Mouse (Mus musculus) hindbrain, embryonic 12.5 days (tissue): Measurements from ENCODE around the gene Zfp91. TPM values are rescaled to one million over a fixed set of nuclear protein-coding genes. Genes with fewer than 3 reads are reported as not detected.

Source experiments
- ATAC-seq: fragments of 200-750 bp; cut with Nextera tagmentation; 2 replicates; pipeline ENCODE4 v1.8.0; 2017; ENCODE audit warnings: moderate TSS enrichment; ENCODE audit not compliant: low FRiP score
- H3K27ac ChIP-seq: fragments of 300-500 bp; sonication (generic); 2 replicates; pipeline ENCODE4 v1.5.1; 2016; ENCODE audit warnings: mild to moderate bottlenecking
- H3K27me3 ChIP-seq: fragments of 300-500 bp; sonication (generic); 2 replicates; pipeline ENCODE4 v1.6.1; 2016; ENCODE audit warnings: mild to moderate bottlenecking
- H3K36me3 ChIP-seq: fragments of 300-500 bp; sonication (generic); 2 replicates; pipeline ENCODE4 v1.6.1; 2016; ENCODE audit warnings: mild to moderate bottlenecking
- H3K4me1 ChIP-seq: fragments of 300-500 bp; sonication (generic); 2 replicates; pipeline ENCODE4 v1.6.1; 2016
- H3K4me2 ChIP-seq: fragments of 300-500 bp; sonication (generic); replicated peaks from 2 replicates; pipeline ENCODE4 v1.6.1; 2016; ENCODE audit warnings: mild to moderate bottlenecking
- H3K4me3 ChIP-seq: fragments of 300-500 bp; sonication (generic); 2 replicates; pipeline ENCODE4 v1.5.1; 2016; ENCODE audit warnings: mild to moderate bottlenecking
- H3K9ac ChIP-seq: fragments of 300-500 bp; sonication (generic); 2 replicates; pipeline ENCODE4 v1.6.1; 2016; ENCODE audit warnings: mild to moderate bottlenecking, moderate library complexity
- H3K9me3 ChIP-seq: fragments of 300-500 bp; sonication (generic); replicated peaks from 2 replicates; pipeline ENCODE4 v1.6.1; 2016; ENCODE audit warnings: mild to moderate bottlenecking
- WGBS: fragments of 180-500 bp; shearing (Covaris S2); methylation state at CpG from one replicate; pipeline ENCODE4 v1.1.7; 2016; 5-methylcytosine and 5-hydroxymethylcytosine counted together
- polyA plus RNA-seq: library from polyadenylated mRNA; unstranded; fragments of >200 nt; fragmentation: Nextera tagmentation; extraction: Ambion mirVana; gene quantifications from 2 replicates; pipeline ENCODE4 v1.2.1, GENCODE M21; 2016

Gene Zfp91
- 20.8 and 20.9 TPM in 2 replicates for polyA plus RNA-seq

DNA sequence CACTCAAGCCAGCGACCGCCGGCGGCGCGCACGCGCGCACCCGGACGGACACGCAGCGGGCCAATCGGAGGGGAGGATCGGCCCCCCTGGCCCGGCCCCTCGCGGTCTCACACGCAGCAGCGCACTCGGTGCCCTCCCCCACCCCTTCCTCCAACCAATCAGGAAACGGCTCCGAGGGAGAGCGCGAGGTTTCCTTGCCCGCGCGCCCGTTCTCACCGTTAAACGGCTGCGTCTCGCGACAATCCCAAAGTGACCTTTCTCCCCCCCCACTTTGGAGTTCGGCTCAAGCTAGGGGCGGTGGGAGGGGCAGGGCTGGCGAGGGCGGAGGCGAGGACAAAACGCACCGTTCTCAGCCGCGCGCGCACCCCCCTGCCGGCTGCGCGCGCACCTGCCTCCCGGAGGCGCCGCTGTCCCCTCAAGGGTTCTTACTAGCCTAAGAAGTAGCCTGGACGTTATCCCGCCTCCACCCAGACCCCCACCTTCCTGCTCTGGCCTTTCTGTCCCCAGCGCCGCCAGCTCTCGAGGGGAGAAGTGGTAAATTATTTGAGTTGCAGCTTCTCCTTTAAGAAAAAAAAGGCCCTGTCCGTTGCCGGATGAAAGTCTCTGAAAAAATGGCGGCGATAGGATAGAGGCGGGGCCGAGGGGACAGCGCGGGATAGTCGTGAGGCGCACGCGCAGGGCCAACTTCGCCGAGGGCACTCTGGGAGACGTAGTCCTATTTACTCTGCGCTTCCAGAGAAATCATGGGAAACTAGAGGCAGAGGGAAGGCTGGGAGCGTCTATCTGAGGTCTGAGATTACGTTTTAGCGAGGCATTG is at the start of gene Zfp91, which contains the start of gene Lpxn:
Gene Zfp91, minus strand, starts transcription at position 616 of the 817 bp plus-strand sequence.
Gene Lpxn, plus strand, starts transcription at position 683 of the 817 bp plus-strand sequence.
- Histone ChIP-seq H3K27ac (peak within 1 kb of the TSS; percentile 99), H3K36me3 (no peaks in the 10 kb centered on the region), H3K4me1 (peaks cover 8% of the 10 kb centered on the region), H3K27me3 (no peaks in the 10 kb centered on the region), H3K4me2 (peak within 1 kb of the TSS; percentile 63), H3K4me3 (peak within 1 kb of the TSS; percentile 94), H3K9ac (peak within 1 kb of the TSS; percentile 97), H3K9me3 (no peaks in the 10 kb centered on the region)
- WGBS: under 1% methylated on average over 61 of the region's 76 CpGs
- peak; percentile 96 for ATAC-seq

DNA sequence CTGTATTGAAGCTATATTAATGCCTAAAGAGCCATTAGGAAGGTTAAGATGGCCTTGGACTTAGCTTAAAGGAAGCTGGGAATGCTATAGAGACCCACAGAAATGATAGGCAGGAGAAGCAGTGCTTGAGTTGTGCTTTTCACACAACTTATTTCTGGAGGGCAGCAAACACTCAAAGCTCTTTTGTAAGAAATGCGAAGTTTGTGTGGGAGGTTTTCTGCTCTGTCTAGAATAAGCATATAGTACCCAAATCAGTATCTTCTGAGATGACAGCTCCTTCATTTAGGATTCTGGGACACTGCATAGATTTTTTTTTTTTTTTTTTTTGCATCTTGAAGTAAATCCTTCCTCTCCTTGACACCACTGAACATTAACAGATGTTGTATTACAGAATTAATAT is 42.6 kb upstream of the Zfp91 start:
- no peak overlapping the region for H3K4me2 ChIP-seq
- H3K4me3 ChIP-seq: no peak overlapping the region
- no peak overlapping the region for H3K9ac ChIP-seq
- no peaks in the 10 kb centered on the region for H3K4me1 ChIP-seq
- H3K27ac ChIP-seq: no peak overlapping the region
- no peaks in the 10 kb centered on the region for H3K9me3 ChIP-seq
- no peaks in the 10 kb centered on the region for H3K36me3 ChIP-seq
- WGBS: 90% methylated on average over 1 of the region's 1 CpGs
- ATAC-seq: no peak
- H3K27me3 ChIP-seq: no peaks in the 10 kb centered on the region

- no peaks in the 10 kb centered on the region for H3K4me1 ChIP-seq
- H3K27me3 ChIP-seq: no peaks in the 10 kb centered on the region
- H3K36me3 ChIP-seq: no peaks in the 10 kb centered on the region
- H3K4me2 ChIP-seq: no peak overlapping the region
- 84% methylated on average over 3 of the region's 3 CpGs for WGBS
- no peak overlapping the region for H3K27ac ChIP-seq
- no peak overlapping the region for H3K9ac ChIP-seq
- no peak for ATAC-seq
- H3K4me3 ChIP-seq: no peak overlapping the region
- no peaks in the 10 kb centered on the region for H3K9me3 ChIP-seq
Measured at GRCm38 (mm10) chr19:12833625-12834024, 37.7 kb upstream of the Zfp91 start.

DNA sequence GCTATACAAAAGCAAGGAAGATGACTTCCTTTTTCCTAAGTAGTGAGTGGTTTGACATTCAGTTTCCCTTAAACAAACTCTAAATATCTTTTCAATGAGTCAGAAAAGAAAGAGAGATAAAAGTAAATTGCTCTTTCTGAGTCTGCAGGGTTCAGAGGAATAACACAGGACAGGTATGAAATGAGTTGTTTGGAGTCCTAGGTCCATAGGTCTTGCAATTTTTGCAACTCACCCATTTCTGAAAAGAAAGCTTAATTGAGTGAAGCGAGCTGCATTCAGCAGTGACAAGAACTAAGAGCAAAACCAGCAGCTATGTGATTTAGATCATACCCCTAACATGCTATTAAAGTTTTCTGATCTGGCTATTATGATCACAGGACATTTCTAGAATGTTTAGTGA is 35.6 kb upstream of the Zfp91 start:
- no peak overlapping the region for H3K9ac ChIP-seq
- no peak overlapping the region for H3K4me3 ChIP-seq
- H3K4me1 ChIP-seq: no peaks in the 10 kb centered on the region
- ATAC-seq: no peak
- H3K36me3 ChIP-seq: no peaks in the 10 kb centered on the region
- WGBS: 65% methylated on average over 1 of the region's 1 CpGs
- no peaks in the 10 kb centered on the region for H3K27me3 ChIP-seq
- no peak overlapping the region for H3K27ac ChIP-seq
- no peaks in the 10 kb centered on the region for H3K9me3 ChIP-seq
- no peak overlapping the region for H3K4me2 ChIP-seq

- no peak overlapping the region for H3K4me2 ChIP-seq
- 76% methylated on average over 2 of the region's 2 CpGs for WGBS
- ATAC-seq: no peak
Measured at GRCm38 (mm10) chr19:12830823-12831430, 35.0 kb upstream of the Zfp91 start.

DNA sequence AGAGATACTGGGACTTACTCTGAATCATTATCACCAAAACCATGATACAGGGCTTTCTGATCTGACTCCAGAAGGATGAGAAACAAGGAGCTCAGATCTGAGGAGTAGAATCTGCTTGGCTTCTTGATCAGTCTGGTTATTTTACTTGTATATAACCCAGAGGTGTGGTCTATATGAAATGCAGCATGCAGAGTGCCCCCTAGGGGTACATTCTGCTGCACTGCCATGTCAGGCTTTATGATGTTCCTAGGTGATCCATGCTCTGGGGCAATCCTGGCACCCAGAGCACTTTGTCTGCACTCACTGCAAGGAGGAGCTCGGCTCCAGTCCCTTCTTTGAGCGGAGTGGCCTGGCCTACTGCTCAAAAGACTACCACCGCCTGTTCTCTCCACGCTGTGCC is 28.6 kb upstream of the Zfp91 start:
- Histone ChIP-seq H3K36me3 (no peaks in the 10 kb centered on the region), H3K4me2 (no peak overlapping the region), H3K9me3 (no peaks in the 10 kb centered on the region), H3K27me3 (no peaks in the 10 kb centered on the region), H3K4me1 (no peaks in the 10 kb centered on the region), H3K4me3 (no peak overlapping the region), H3K9ac (no peak overlapping the region), H3K27ac (no peak overlapping the region)
- no peak for ATAC-seq
- 73% methylated on average over 4 of the region's 4 CpGs for WGBS

More at GRCm38 (mm10) chr19:12830823-12831430, 35.0 kb upstream of the Zfp91 start:
- no peak overlapping the region for H3K9ac ChIP-seq
- H3K4me3 ChIP-seq: no peak overlapping the region
- no peaks in the 10 kb centered on the region for H3K27me3 ChIP-seq
- no peak overlapping the region for H3K27ac ChIP-seq
- H3K9me3 ChIP-seq: no peaks in the 10 kb centered on the region
- no peaks in the 10 kb centered on the region for H3K4me1 ChIP-seq
- no peaks in the 10 kb centered on the region for H3K36me3 ChIP-seq

GRCm38 (mm10) chr19:12820383-12820782 is 24.5 kb upstream of the Zfp91 start:
- Histone ChIP-seq H3K27me3 (no peaks in the 10 kb centered on the region), H3K27ac (no peak overlapping the region), H3K4me2 (no peak overlapping the region), H3K4me3 (no peak overlapping the region), H3K36me3 (no peaks in the 10 kb centered on the region), H3K9ac (no peak overlapping the region), H3K9me3 (no peaks in the 10 kb centered on the region), H3K4me1 (no peaks in the 10 kb centered on the region)
- ATAC-seq: no peak
- 37% methylated on average over 4 of the region's 4 CpGs for WGBS

- H3K36me3 ChIP-seq: no peaks in the 10 kb centered on the region
- no peak overlapping the region for H3K4me2 ChIP-seq
- no peak overlapping the region for H3K4me3 ChIP-seq
- no peaks in the 10 kb centered on the region for H3K27me3 ChIP-seq
- H3K9me3 ChIP-seq: no peaks in the 10 kb centered on the region
- H3K4me1 ChIP-seq: no peaks in the 10 kb centered on the region
- 87% methylated on average over 1 of the region's 1 CpGs for WGBS
- H3K9ac ChIP-seq: no peak overlapping the region
- H3K27ac ChIP-seq: no peak overlapping the region
- ATAC-seq: no peak
Measured at GRCm38 (mm10) chr19:12818507-12818906, 22.6 kb upstream of the Zfp91 start.

GRCm38 (mm10) chr19:12813883-12814282 is 18.0 kb upstream of the Zfp91 start:
- no peak overlapping the region for H3K4me2 ChIP-seq
- ATAC-seq: no peak
- H3K4me1 ChIP-seq: no peaks in the 10 kb centered on the region
- H3K9ac ChIP-seq: no peak overlapping the region
- H3K27ac ChIP-seq: no peak overlapping the region
- 88% methylated on average over 1 of the region's 1 CpGs for WGBS
- no peaks in the 10 kb centered on the region for H3K27me3 ChIP-seq
- H3K4me3 ChIP-seq: no peak overlapping the region
- no peaks in the 10 kb centered on the region for H3K36me3 ChIP-seq
- H3K9me3 ChIP-seq: no peaks in the 10 kb centered on the region

- Histone ChIP-seq H3K4me1 (no peaks in the 10 kb centered on the region), H3K36me3 (no peaks in the 10 kb centered on the region), H3K9me3 (no peaks in the 10 kb centered on the region), H3K27me3 (no peaks in the 10 kb centered on the region), H3K27ac (no peak overlapping the region), H3K4me3 (no peak overlapping the region), H3K4me2 (no peak overlapping the region), H3K9ac (no peak overlapping the region)
- ATAC-seq: no peak
- WGBS: 82% methylated on average over 1 of the region's 1 CpGs
Measured at GRCm38 (mm10) chr19:12812644-12813364, 16.9 kb upstream of the Zfp91 start.

GRCm38 (mm10) chr19:12806214-12806613 is 10.3 kb upstream of the Zfp91 start:
- no peak for ATAC-seq
- Histone ChIP-seq H3K27me3 (no peaks in the 10 kb centered on the region), H3K27ac (no peak overlapping the region), H3K4me3 (no peak overlapping the region), H3K9ac (no peak overlapping the region), H3K4me2 (no peak overlapping the region), H3K9me3 (no peaks in the 10 kb centered on the region), H3K4me1 (no peaks in the 10 kb centered on the region), H3K36me3 (no peaks in the 10 kb centered on the region)
- 78% methylated on average over 2 of the region's 2 CpGs for WGBS

DNA sequence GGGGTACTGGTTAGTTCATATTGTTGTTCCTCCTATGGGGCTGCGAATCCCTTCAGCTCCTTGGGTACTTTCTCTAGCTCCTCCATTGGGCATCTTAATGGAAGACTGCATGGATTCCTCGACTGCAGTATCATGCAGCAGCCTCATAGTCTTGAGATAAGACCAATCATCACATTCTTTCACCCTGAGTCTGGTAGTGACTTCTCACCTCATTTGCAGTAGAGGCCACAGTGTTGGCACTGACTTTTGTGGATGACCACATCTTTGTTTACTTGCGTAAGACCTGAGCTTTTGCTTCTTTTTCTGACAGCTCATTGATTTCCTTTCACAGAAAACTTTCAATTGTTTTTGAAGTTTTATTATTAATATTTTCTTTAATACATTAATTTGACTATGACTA is 9.8 kb upstream of the Zfp91 start:
- Histone ChIP-seq H3K27me3 (no peaks in the 10 kb centered on the region), H3K36me3 (no peaks in the 10 kb centered on the region), H3K4me1 (no peaks in the 10 kb centered on the region), H3K4me3 (no peak overlapping the region), H3K9ac (no peak overlapping the region), H3K27ac (no peak overlapping the region), H3K4me2 (no peak overlapping the region), H3K9me3 (no peaks in the 10 kb centered on the region)
- 82% methylated on average over 3 of the region's 3 CpGs for WGBS
- no peak for ATAC-seq
